Mouse (Mus musculus): ENCODE measurements around the gene Plgrkt. TPM values are rescaled to one million over a fixed set of nuclear protein-coding genes. Genes with fewer than 3 reads are reported as not detected.
"Not testable (repeated sequence)": the region's sequence is repeated elsewhere in the genome, so short reads cannot be mapped to it uniquely, and the experiment has no call there.

The Plgrkt gene
- 66.9 and 68.1 TPM in 2 replicates for polyA plus RNA-seq (2014; fragmentation: Nextera tagmentation; extraction: Ambion mirVana)

DNA sequence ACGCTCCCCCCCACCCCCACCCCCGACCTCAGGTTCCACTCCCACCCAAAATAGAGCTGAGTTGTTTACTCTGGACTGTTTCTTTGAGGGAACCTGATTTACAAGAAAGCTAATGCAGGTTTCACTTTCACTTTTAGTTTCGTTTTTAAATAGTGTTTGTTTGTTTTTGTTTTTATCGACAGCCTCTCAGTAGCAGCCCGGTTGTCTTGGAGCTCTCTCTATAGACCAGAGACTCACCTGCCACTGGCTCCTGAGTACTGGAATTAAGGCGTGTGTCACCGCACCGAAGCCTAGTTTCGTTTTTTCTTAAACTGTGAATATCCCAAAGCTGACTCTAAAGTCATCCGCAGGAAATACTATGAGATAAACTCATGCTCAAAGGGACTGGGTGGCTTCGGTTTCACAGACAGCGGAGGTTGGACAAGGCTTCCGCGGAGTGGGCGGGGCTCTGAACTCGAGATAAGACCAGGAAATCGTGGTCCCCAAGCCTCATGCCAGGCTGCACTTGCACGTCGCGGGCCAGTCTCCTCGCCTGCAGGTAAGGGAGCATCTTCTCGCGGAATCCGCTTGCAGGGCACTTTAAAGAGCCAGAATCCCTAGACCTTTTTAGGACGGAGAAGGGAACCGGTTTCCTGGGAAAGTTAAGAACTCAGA, at the start of gene Plgrkt, which contains the start of gene Cd274:
Gene Plgrkt, minus strand, starts transcription at position 422 of the 654 bp plus-strand sequence.
Gene Cd274, plus strand, starts transcription at position 487 of the 654 bp plus-strand sequence.
- Histone ChIP-seq H3K36me3 (ENCODE audit: control insufficient read depth, insufficient read depth, low read length) (no peaks in the 10 kb centered on the region), H3K9ac (replicated peaks; ENCODE audit: low read depth, low read length) (peak within 1 kb of the TSS; percentile 11; the same call in 1 of the 2 replicates), H3K4me1 (ENCODE audit: control insufficient read depth, insufficient read depth, low read length) (no peaks in the 10 kb centered on the region), H3K9me3 (ENCODE audit: control insufficient read depth, low read depth, low read length) (no peaks in the 10 kb centered on the region), H3K27me3 (ENCODE audit: control insufficient read depth, insufficient read depth, low read length) (no peaks in the 10 kb centered on the region), H3K4me2 (replicated peaks; ENCODE audit: low read depth, low read length) (peak within 1 kb of the TSS; percentile 70), H3K4me3 (ENCODE audit: low read depth, low read length) (peak within 1 kb of the TSS; percentile 54), H3K27ac (ENCODE audit: low read length) (no peak within 1 kb of the TSS)
- WGBS = 2% methylated on average over 26 of the region's 26 CpGs
- ATAC-seq (ENCODE audit: insufficient number of reproducible peaks, insufficient read depth, low FRiP score, low read depth) = 0 out of 2 replicates have a peak, but pooled peaks have one; percentile 76

DNA sequence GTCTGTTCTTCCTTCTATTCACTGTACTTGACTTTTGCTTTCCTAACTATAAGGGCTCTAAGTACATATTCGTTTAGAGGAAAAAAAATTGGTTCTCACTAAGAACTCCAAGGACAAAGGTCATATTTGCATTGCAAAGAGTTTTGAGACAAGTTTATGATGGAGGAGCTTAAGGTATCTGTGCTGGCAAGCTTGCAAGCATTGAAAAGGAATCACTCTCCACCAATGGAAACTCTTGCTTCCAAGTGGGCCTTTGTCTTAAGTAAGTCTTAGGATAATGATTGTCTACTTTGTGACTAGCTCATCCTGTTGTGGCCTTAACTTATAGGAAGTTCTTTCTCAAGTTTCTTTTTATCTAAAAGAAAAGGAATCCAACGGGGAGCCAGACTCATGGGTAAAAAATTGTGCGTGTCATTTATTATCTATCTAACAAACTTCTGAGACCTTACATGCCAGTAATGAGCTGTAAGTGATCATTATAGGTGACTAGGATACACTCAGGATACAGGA, 49.3 kb upstream of the Plgrkt start:
- Histone ChIP-seq H3K4me3 (ENCODE audit: low read depth, low read length) (no peak overlapping the region), H3K27me3 (ENCODE audit: control insufficient read depth, insufficient read depth, low read length) (no peaks in the 10 kb centered on the region), H3K4me2 (replicated peaks; ENCODE audit: low read depth, low read length) (no peak overlapping the region), H3K27ac (ENCODE audit: low read length) (no peak overlapping the region), H3K4me1 (ENCODE audit: control insufficient read depth, insufficient read depth, low read length) (0 out of 2 replicates have a peak, but pooled peaks cover 11% of the 10 kb centered on the region), H3K36me3 (ENCODE audit: control insufficient read depth, insufficient read depth, low read length) (no peaks in the 10 kb centered on the region), H3K9me3 (ENCODE audit: control insufficient read depth, low read depth, low read length) (no peaks in the 10 kb centered on the region), H3K9ac (replicated peaks; ENCODE audit: low read depth, low read length) (no peak overlapping the region)
- ATAC-seq (ENCODE audit: insufficient number of reproducible peaks, insufficient read depth, low FRiP score, low read depth) = no peak
- 57% methylated on average over 3 of the region's 3 CpGs for WGBS

DNA sequence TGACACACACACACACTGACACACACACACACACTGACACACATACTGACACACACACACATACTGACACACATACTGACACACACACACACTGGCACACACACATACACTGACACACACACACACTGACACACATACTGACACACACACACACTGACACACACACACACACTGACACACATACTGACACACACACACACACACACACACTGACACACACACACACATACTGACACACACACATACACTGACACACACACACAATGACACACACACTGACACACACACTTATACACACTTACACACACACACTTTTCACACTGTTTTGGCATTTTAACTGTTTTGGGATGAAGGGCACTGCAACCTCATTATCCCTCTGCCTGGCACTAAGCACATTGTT, 47.7 kb upstream of the Plgrkt start:
- not testable (repeated sequence) for H3K27ac ChIP-seq (ENCODE audit: low read length); H3K9ac ChIP-seq (replicated peaks; ENCODE audit: low read depth, low read length); H3K9me3 ChIP-seq (ENCODE audit: control insufficient read depth, low read depth, low read length); H3K36me3 ChIP-seq (ENCODE audit: control insufficient read depth, insufficient read depth, low read length); H3K27me3 ChIP-seq (ENCODE audit: control insufficient read depth, insufficient read depth, low read length); H3K4me2 ChIP-seq (replicated peaks; ENCODE audit: low read depth, low read length); ATAC-seq (ENCODE audit: insufficient number of reproducible peaks, insufficient read depth, low FRiP score, low read depth); H3K4me3 ChIP-seq (ENCODE audit: low read depth, low read length)
- H3K4me1 ChIP-seq (ENCODE audit: control insufficient read depth, insufficient read depth, low read length) = 0 out of 2 replicates have a peak, but pooled peaks cover 11% of the 10 kb centered on the region

DNA sequence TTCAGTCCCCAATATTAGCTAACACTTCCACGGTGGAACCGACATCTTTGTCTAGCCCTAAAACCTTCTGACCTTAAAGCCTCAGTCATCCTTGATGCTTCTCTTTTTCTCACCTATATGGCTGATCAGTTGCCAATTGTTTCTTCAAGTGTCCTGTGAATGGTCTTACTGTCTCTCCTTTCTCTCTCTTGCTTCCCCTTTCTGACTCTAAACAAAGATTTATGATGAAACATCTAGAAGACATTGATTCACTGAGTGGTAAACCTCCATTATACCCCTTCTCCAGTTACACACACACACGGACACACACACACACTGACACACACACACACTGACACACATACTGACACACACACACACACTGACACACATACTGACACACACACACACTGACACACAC, 47.3 kb upstream of the Plgrkt start:
- Histone ChIP-seq H3K9me3 (ENCODE audit: control insufficient read depth, low read depth, low read length) (no peaks in the 10 kb centered on the region), H3K4me3 (ENCODE audit: low read depth, low read length) (no peak overlapping the region), H3K4me2 (replicated peaks; ENCODE audit: low read depth, low read length) (no peak overlapping the region), H3K36me3 (ENCODE audit: control insufficient read depth, insufficient read depth, low read length) (no peaks in the 10 kb centered on the region), H3K9ac (replicated peaks; ENCODE audit: low read depth, low read length) (no peak overlapping the region), H3K27me3 (ENCODE audit: control insufficient read depth, insufficient read depth, low read length) (no peaks in the 10 kb centered on the region), H3K4me1 (ENCODE audit: control insufficient read depth, insufficient read depth, low read length) (0 out of 2 replicates have a peak, but pooled peaks cover 11% of the 10 kb centered on the region), H3K27ac (ENCODE audit: low read length) (no peak overlapping the region)
- no peak for ATAC-seq (ENCODE audit: insufficient number of reproducible peaks, insufficient read depth, low FRiP score, low read depth)
- 80% methylated on average over 3 of the region's 3 CpGs for WGBS

DNA sequence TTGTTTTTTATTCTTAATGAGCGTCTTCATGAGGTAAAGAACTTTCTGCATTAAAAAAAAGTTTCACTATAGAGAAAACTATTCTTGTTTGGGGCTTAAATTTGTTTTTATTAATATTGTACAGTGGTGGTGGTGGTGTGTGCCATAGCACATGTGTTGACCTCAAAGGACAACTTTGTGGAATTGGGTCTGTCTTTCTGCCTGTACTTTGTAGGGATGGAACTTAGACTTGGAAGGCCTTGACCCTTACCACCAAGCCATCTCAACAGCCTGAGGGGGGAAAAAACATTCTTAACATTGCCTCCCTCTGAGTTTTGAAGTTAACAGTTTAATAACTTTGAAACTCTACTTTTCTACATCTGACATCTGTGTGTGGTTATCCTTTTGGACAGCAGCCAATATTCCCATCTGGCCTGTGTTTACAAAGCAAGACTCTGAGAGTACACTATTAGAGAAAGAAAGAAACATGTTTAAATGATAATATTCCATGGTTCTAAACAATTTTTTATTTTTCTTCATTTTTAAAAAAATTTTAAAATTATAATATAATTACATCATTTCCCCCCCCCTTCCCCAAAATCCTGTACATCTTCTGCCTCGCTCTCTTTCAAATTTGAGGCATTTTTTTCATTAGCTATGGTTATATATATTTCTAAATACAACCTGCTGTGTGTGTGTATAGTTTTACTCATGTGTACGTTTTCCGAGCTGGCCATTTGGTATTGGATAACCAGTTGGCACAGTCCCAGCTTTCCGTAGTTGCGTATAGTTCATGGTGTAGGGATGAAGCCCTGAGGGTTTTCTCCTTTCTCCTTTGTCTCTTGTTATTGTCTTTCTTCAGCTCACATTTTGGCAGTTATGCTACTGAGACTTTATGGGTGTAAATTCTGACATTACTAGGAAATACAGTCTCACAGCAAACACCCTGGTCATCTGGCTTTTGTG, 45.6 kb upstream of the Plgrkt start:
- Histone ChIP-seq H3K27ac (ENCODE audit: low read length) (peak overlapping the region; percentile 49; the same call in 1 of the 2 replicates), H3K27me3 (ENCODE audit: control insufficient read depth, insufficient read depth, low read length) (no peaks in the 10 kb centered on the region), H3K36me3 (ENCODE audit: control insufficient read depth, insufficient read depth, low read length) (no peaks in the 10 kb centered on the region), H3K4me1 (ENCODE audit: control insufficient read depth, insufficient read depth, low read length) (0 out of 2 replicates have a peak, but pooled peaks cover 7% of the 10 kb centered on the region), H3K4me3 (ENCODE audit: low read depth, low read length) (no peak overlapping the region), H3K9me3 (ENCODE audit: control insufficient read depth, low read depth, low read length) (no peaks in the 10 kb centered on the region), H3K4me2 (replicated peaks; ENCODE audit: low read depth, low read length) (no peak overlapping the region), H3K9ac (replicated peaks; ENCODE audit: low read depth, low read length) (no peak overlapping the region)
- WGBS = 42% methylated on average over 6 of the region's 6 CpGs
- ATAC-seq (ENCODE audit: insufficient number of reproducible peaks, insufficient read depth, low FRiP score, low read depth) = peak; percentile 49; the same call in 1 of the 2 replicates

DNA sequence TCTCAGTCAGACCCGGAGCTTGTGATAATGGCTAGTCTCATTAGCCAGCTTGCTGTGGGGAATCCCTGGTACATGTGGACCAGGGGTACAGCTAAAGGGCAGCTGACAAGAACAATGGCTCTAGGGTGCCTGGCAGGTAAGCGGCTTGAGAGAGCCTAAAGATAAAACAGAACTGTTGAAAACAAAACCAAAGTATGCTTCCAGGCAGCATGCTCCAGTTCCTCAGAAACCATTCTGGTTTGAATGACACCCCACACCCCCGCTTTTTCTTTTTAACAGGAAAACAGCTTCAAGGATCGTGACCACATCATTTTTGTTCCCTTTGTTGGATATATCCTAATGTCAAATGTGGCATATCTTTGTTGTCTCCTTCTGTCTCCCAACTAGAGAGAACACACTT, 43.4 kb upstream of the Plgrkt start, which contains the start of gene Pdcd1lg2:
Gene Pdcd1lg2, plus strand, starts transcription at position 301 of the 400 bp plus-strand sequence.
- Histone ChIP-seq H3K9me3 (ENCODE audit: control insufficient read depth, low read depth, low read length) (no peaks in the 10 kb centered on the region), H3K9ac (replicated peaks; ENCODE audit: low read depth, low read length) (no peak within 1 kb of the TSS), H3K27ac (ENCODE audit: low read length) (no peak within 1 kb of the TSS), H3K4me2 (replicated peaks; ENCODE audit: low read depth, low read length) (no peak within 1 kb of the TSS), H3K27me3 (ENCODE audit: control insufficient read depth, insufficient read depth, low read length) (no peaks in the 10 kb centered on the region), H3K4me3 (ENCODE audit: low read depth, low read length) (no peak within 1 kb of the TSS), H3K36me3 (ENCODE audit: control insufficient read depth, insufficient read depth, low read length) (no peaks in the 10 kb centered on the region), H3K4me1 (ENCODE audit: control insufficient read depth, insufficient read depth, low read length) (0 out of 2 replicates have a peak, but pooled peaks cover 7% of the 10 kb centered on the region)
- 86% methylated on average over 4 of the region's 4 CpGs for WGBS
- no peak for ATAC-seq (ENCODE audit: insufficient number of reproducible peaks, insufficient read depth, low FRiP score, low read depth)

DNA sequence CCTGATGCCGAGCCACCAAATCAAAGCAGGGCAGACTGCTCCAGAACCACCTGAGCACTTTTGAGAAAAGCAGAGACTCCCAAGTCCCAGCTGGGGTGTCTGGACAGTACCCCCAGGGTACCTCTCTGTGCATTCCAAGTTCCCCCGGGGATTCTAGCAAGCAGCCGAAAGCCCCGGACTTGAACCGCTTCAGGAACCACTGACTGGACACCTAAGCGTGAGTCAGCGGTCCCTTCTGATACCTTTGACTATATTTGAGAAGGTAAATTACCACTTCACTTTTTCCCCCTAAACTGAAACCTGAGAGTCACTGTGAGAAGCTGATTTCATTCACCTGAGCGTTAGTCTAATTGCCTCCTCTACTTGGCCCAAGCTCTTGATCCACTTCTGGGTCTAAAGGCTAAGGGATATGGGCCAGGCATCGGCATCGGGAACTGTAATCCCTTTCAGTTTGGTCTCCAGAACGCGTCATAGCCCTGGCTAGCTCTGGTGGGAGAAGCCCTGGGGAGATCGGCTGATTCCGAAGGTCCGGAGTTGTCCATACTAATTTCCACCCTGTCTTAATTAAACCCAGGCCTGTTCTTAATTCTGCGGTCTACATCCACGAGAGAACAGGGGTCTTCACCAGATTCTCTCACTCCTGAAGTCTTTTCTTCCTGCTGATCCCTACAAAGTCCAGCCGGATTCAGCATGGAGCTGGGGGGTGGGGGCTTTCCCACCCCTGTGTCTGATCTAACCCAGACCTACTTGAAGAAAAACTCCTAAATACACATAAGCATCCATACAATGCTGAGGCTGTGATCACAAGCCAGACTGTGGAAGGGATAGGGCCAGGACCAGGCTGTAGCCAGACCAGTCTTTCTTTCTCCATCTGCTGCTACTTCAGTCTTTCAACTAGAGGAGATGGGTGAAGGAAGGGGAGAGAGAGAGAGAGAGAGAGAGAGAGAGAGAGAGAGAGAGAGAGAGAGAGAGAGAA, 39.1 kb upstream of the Plgrkt start:
- WGBS = 86% methylated on average over 18 of the region's 18 CpGs
- no peak overlapping the region for H3K4me2 ChIP-seq (replicated peaks; ENCODE audit: low read depth, low read length)

More for the DNA sequence above, 39.1 kb upstream of the Plgrkt start:
- Histone ChIP-seq H3K27me3 (ENCODE audit: control insufficient read depth, insufficient read depth, low read length) (no peaks in the 10 kb centered on the region), H3K4me3 (ENCODE audit: low read depth, low read length) (no peak overlapping the region), H3K4me1 (ENCODE audit: control insufficient read depth, insufficient read depth, low read length) (no peaks in the 10 kb centered on the region), H3K9me3 (ENCODE audit: control insufficient read depth, low read depth, low read length) (no peaks in the 10 kb centered on the region), H3K27ac (ENCODE audit: low read length) (no peak overlapping the region), H3K9ac (replicated peaks; ENCODE audit: low read depth, low read length) (no peak overlapping the region), H3K36me3 (ENCODE audit: control insufficient read depth, insufficient read depth, low read length) (no peaks in the 10 kb centered on the region)
- ATAC-seq (ENCODE audit: insufficient number of reproducible peaks, insufficient read depth, low FRiP score, low read depth) = no peak

All from stomach, embryonic 14.5 days (tissue).